Mouse (Mus musculus): ENCODE data around the gene Adora3.

DNA sequence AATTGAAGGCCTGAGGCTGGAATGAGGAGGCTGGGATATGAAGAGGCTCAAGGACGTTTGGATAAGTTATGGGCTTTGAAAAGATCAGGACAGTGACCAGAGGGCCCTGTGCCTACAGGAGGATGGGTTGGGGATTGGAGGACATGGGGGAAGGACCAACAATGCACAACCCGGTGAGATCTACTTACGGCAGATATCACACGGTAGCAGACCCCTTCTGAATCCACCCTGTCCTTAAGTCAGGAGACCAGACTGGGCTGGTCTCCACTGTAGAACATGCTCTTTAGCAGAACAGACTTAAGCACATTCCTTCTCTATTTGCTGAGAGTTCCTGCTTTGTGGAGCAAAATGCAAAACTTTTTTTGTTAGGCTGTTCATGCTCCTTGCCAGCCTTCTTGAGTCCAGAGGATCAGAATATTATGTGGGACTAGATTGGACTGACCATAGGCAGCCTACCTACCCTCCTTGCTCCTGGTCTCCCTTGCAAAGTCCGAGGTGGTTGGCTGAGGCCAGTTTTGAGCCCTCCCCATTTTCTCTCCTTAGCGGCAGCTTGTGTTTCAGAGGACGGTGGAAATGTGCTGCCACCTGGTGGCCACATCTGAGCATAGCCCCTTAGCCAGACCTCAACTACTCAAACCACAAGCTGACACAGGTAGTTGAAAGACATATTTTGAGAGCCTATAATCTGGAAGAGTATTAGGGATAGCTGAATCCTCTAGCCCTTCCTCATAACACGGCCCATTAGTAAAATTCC lies 28.9 kb downstream of the Adora3 start:
- TF ChIP-seq CTCF (IDR thresholded peaks at IDR 0.05; ENCODE audit: low read depth, low read length) (peak; percentile 91), EP300 (IDR thresholded peaks at IDR 0.05; ENCODE audit: insufficient read depth, low read depth, low read length) (no peak), POLR2A (IDR thresholded peaks at IDR 0.05; ENCODE audit: insufficient read depth, low read length) (no peak)

All from ES-Bruce4 (cell line).